Mouse (Mus musculus): ENCODE measurements around the gene Nos2. TPM values are rescaled to one million over a fixed set of nuclear protein-coding genes. Genes with fewer than 3 reads are reported as not detected.

Gene Nos2
- polyA plus RNA-seq, 1 experiment from 2014 or later: 1.6 TPM

GRCm38 (mm10) chr11:78922678-78923407 is 2.3 kb downstream of the Nos2 start:
- no peaks in the 10 kb centered on the region for H3K36me3 ChIP-seq
- H3K4me3 ChIP-seq: no peak overlapping the region
- H3K9ac ChIP-seq: no peak overlapping the region
- WGBS: 37% methylated on average over 8 of the region's 8 CpGs
- no peak overlapping the region for H3K27ac ChIP-seq
- ATAC-seq (replicated peaks; ENCODE audit: insufficient number of reproducible peaks, insufficient read depth, low FRiP score, low read depth): no peak
- H3K4me2 ChIP-seq: no peak overlapping the region
- peaks cover 47% of the 10 kb centered on the region for H3K27me3 ChIP-seq
- no peaks in the 10 kb centered on the region for H3K9me3 ChIP-seq (replicated peaks)
- H3K4me1 ChIP-seq (replicated peaks): peaks cover 14% of the 10 kb centered on the region

GRCm38 (mm10) chr11:78924111-78924510 is 3.5 kb downstream of the Nos2 start:
- Histone ChIP-seq H3K4me1 (replicated peaks) (peaks cover 16% of the 10 kb centered on the region), H3K36me3 (no peaks in the 10 kb centered on the region), H3K4me2 (peak overlapping the region; percentile 78), H3K9me3 (replicated peaks) (no peaks in the 10 kb centered on the region), H3K27me3 (peaks cover 51% of the 10 kb centered on the region), H3K27ac (no peak overlapping the region), H3K4me3 (no peak overlapping the region), H3K9ac (no peak overlapping the region)
- ATAC-seq (replicated peaks; ENCODE audit: insufficient number of reproducible peaks, insufficient read depth, low FRiP score, low read depth): no peak
- WGBS: 12% methylated on average over 9 of the region's 9 CpGs

- Histone ChIP-seq H3K27me3 (peaks cover 51% of the 10 kb centered on the region), H3K4me1 (replicated peaks) (peaks cover 22% of the 10 kb centered on the region), H3K4me3 (peak overlapping the region; percentile 50), H3K9me3 (replicated peaks) (no peaks in the 10 kb centered on the region), H3K9ac (peak overlapping the region; percentile 46; the same call in 1 of the 2 replicates), H3K4me2 (peak overlapping the region; percentile 78), H3K36me3 (no peaks in the 10 kb centered on the region), H3K27ac (no peak overlapping the region)
- no peak; the same call in 1 of the 2 replicates for ATAC-seq (replicated peaks; ENCODE audit: insufficient number of reproducible peaks, insufficient read depth, low FRiP score, low read depth)
- WGBS: under 1% methylated on average over 37 of the region's 37 CpGs
Observed at GRCm38 (mm10) chr11:78924916-78925315, 4.3 kb downstream of the Nos2 start.

GRCm38 (mm10) chr11:78929345-78929744 is 8.8 kb downstream of the Nos2 start:
- peak; percentile 79 for ATAC-seq (replicated peaks; ENCODE audit: insufficient number of reproducible peaks, insufficient read depth, low FRiP score, low read depth)
- WGBS: 19% methylated on average over 5 of the region's 5 CpGs
- peaks cover 36% of the 10 kb centered on the region for H3K27me3 ChIP-seq

DNA sequence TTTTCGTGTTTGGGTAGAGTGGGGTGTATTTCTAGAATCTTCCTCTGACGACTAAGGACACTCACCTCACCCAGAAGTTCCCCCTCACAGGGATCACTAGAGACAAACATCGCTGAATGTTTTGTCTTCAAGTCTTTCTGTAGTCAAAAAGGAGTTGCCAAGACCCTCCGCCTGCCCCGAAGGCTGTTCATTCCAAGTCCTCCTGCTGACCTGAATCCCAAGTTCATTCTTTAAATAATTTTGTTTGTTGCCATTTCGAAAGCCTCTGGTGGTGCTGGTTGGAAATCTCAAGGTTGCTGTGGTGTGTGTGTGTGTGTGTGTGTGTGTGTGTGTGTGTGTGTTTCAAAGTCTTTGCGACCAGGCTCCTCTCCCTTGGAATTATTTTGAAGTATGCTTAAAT is 13.7 kb downstream of the Nos2 start:
- WGBS: 82% methylated on average over 7 of the region's 7 CpGs
- ATAC-seq (replicated peaks; ENCODE audit: insufficient number of reproducible peaks, insufficient read depth, low FRiP score, low read depth): no peak

More at GRCm38 (mm10) chr11:78929345-78929744, 8.8 kb downstream of the Nos2 start:
- Histone ChIP-seq H3K9me3 (replicated peaks) (no peaks in the 10 kb centered on the region), H3K9ac (no peak overlapping the region), H3K4me3 (no peak overlapping the region), H3K4me2 (no peak overlapping the region), H3K4me1 (replicated peaks) (peaks cover 17% of the 10 kb centered on the region), H3K36me3 (no peaks in the 10 kb centered on the region), H3K27ac (no peak overlapping the region)

DNA sequence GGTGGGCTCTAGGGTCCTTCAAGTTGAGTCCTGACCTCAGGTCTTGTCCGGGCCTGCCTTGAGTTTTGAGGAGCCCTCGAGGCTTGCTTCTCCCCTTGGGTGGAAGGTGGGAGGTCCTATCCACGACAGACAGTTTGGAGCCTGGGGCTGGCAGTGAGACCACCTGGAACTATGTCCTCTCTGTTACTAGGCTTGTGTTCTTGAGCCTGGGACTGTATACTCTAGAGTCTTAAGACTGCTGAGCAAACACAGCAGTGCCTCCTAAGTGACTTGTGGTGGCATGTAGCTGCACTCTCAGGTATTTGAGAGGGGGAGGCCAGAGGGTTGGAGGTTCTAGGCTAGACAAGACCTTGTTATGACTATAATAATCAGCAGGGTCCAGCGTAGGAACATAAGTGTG is 14.1 kb downstream of the Nos2 start:
- Histone ChIP-seq H3K4me2 (no peak overlapping the region), H3K4me1 (replicated peaks) (no peaks in the 10 kb centered on the region), H3K27ac (0 out of 2 replicates have a peak overlapping the region, but pooled peaks have one; percentile 16), H3K4me3 (no peak overlapping the region), H3K9me3 (replicated peaks) (no peaks in the 10 kb centered on the region), H3K36me3 (no peaks in the 10 kb centered on the region), H3K9ac (no peak overlapping the region), H3K27me3 (0 out of 2 replicates have a peak, but pooled peaks cover 5% of the 10 kb centered on the region)
- no peak for ATAC-seq (replicated peaks; ENCODE audit: insufficient number of reproducible peaks, insufficient read depth, low FRiP score, low read depth)
- WGBS: 77% methylated on average over 4 of the region's 4 CpGs

More for the DNA sequence above, 13.7 kb downstream of the Nos2 start:
- Histone ChIP-seq H3K27me3 (0 out of 2 replicates have a peak, but pooled peaks cover 5% of the 10 kb centered on the region), H3K4me3 (no peak overlapping the region), H3K9ac (no peak overlapping the region), H3K36me3 (no peaks in the 10 kb centered on the region), H3K27ac (0 out of 2 replicates have a peak overlapping the region, but pooled peaks have one; percentile 16), H3K4me2 (no peak overlapping the region), H3K4me1 (replicated peaks) (peaks cover 4% of the 10 kb centered on the region), H3K9me3 (replicated peaks) (no peaks in the 10 kb centered on the region)

DNA sequence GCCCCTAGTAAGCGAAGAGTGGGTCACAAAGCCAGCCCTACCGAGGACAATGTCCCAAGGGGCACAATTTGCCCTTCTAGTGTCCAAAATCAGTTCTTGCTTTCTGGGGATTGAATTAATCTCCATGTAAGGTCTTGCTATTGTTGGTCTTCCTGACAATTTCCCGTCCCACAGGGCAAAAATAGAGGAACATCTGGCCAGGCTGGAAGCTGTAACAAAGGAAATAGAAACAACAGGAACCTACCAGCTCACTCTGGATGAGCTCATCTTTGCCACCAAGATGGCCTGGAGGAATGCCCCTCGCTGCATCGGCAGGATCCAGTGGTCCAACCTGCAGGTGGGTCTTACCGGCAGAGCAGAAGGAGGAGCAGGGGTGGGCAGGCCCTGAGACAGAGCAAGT is 14.6 kb downstream of the Nos2 start:
- ATAC-seq (replicated peaks; ENCODE audit: insufficient number of reproducible peaks, insufficient read depth, low FRiP score, low read depth): no peak
- Histone ChIP-seq H3K4me1 (replicated peaks) (no peaks in the 10 kb centered on the region), H3K9me3 (replicated peaks) (no peaks in the 10 kb centered on the region), H3K9ac (no peak overlapping the region), H3K4me3 (no peak overlapping the region), H3K4me2 (no peak overlapping the region), H3K36me3 (no peaks in the 10 kb centered on the region), H3K27me3 (0 out of 2 replicates have a peak, but pooled peaks cover 5% of the 10 kb centered on the region), H3K27ac (no peak overlapping the region)
- 75% methylated on average over 6 of the region's 6 CpGs for WGBS

GRCm38 (mm10) chr11:78943083-78943482 is 22.5 kb downstream of the Nos2 start:
- H3K4me2 ChIP-seq: no peak overlapping the region
- H3K9ac ChIP-seq: no peak overlapping the region
- ATAC-seq (replicated peaks; ENCODE audit: insufficient number of reproducible peaks, insufficient read depth, low FRiP score, low read depth): no peak
- no peak overlapping the region for H3K4me3 ChIP-seq
- WGBS: 87% methylated on average over 1 of the region's 1 CpGs
- no peaks in the 10 kb centered on the region for H3K4me1 ChIP-seq (replicated peaks)
- no peaks in the 10 kb centered on the region for H3K9me3 ChIP-seq (replicated peaks)
- H3K27me3 ChIP-seq: no peaks in the 10 kb centered on the region
- no peak overlapping the region for H3K27ac ChIP-seq
- no peaks in the 10 kb centered on the region for H3K36me3 ChIP-seq

DNA sequence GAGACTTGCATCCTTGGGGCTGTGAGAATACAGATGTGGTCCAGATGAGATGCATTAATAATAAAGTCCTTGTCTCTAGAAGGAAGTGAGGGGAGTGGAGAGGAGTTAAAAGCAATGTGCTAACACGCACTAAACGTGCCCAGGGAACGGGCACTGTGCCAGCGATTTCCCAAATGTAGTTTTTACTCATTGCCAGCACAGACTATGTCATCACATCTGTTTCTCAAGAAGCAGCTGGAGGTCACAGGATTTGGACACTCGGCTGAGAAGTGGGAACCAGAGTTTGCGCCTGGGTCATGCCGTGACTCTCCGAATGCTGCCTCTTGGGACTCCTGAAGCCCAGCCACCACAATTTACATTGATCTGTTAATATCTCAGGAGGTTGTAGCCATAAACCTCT is 29.8 kb downstream of the Nos2 start:
- Histone ChIP-seq H3K4me2 (no peak overlapping the region), H3K4me1 (replicated peaks) (no peaks in the 10 kb centered on the region), H3K9ac (no peak overlapping the region), H3K4me3 (no peak overlapping the region), H3K27ac (no peak overlapping the region), H3K9me3 (replicated peaks) (no peaks in the 10 kb centered on the region), H3K36me3 (no peaks in the 10 kb centered on the region), H3K27me3 (peaks cover 40% of the 10 kb centered on the region)
- ATAC-seq (replicated peaks; ENCODE audit: insufficient number of reproducible peaks, insufficient read depth, low FRiP score, low read depth): no peak
- WGBS: 62% methylated on average over 8 of the region's 8 CpGs

DNA sequence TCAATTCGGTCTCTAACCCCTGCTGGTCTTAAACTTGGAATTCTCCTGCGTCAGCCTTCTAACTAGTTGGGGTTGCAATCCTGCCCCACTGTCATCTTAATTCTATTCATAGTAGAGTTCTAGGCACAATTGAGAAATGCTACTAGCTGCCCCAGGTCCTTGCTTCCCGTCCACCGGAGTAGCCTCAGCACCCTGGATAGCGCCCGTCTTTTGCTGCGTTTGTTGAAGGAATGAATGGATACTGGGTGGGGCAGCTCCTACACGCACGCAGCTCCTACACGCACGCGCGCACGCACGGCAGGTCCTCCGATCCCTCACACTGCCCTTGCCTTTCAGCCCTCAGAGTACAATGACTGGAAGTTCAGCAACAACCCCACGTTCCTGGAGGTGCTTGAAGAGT is 31.9 kb downstream of the Nos2 start:
- no peak for ATAC-seq (replicated peaks; ENCODE audit: insufficient number of reproducible peaks, insufficient read depth, low FRiP score, low read depth)
- 7% methylated on average over 17 of the region's 17 CpGs for WGBS
- Histone ChIP-seq H3K4me3 (no peak overlapping the region), H3K4me1 (replicated peaks) (no peaks in the 10 kb centered on the region), H3K4me2 (no peak overlapping the region), H3K27me3 (peaks cover 46% of the 10 kb centered on the region), H3K9ac (no peak overlapping the region), H3K27ac (no peak overlapping the region), H3K9me3 (replicated peaks) (no peaks in the 10 kb centered on the region), H3K36me3 (no peaks in the 10 kb centered on the region)

- peaks cover 41% of the 10 kb centered on the region for H3K27me3 ChIP-seq
Observed at GRCm38 (mm10) chr11:78956260-78956659, 35.7 kb downstream of the Nos2 start.

DNA sequence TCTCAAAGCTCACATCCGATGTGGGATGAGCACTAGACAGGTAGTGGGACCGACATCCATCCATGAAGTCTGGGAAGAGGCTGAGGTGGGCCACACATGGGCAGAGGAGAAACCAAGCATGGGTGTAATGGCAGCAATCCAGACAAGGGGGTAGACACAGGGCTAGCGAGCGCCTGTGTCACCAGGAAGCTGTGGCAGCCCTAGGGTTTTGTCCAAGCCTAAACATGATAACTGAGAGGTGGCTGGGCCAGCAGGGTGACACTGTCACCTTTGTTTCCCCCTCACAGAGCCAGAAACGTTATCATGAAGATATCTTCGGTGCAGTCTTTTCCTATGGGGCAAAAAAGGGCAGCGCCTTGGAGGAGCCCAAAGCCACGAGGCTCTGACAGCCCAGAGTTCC is 38.8 kb downstream of the Nos2 start:
- no peak overlapping the region for H3K4me3 ChIP-seq
- 51% methylated on average over 8 of the region's 8 CpGs for WGBS
- H3K4me1 ChIP-seq (replicated peaks): no peaks in the 10 kb centered on the region
- H3K4me2 ChIP-seq: no peak overlapping the region
- H3K36me3 ChIP-seq: no peaks in the 10 kb centered on the region
- no peaks in the 10 kb centered on the region for H3K9me3 ChIP-seq (replicated peaks)
- ATAC-seq (replicated peaks; ENCODE audit: insufficient number of reproducible peaks, insufficient read depth, low FRiP score, low read depth): no peak
- H3K9ac ChIP-seq: no peak overlapping the region
- peaks cover 14% of the 10 kb centered on the region for H3K27me3 ChIP-seq
- no peak overlapping the region for H3K27ac ChIP-seq

More at GRCm38 (mm10) chr11:78956260-78956659, 35.7 kb downstream of the Nos2 start:
- Histone ChIP-seq H3K9ac (no peak overlapping the region), H3K4me3 (no peak overlapping the region), H3K27ac (no peak overlapping the region), H3K36me3 (no peaks in the 10 kb centered on the region), H3K4me2 (no peak overlapping the region), H3K9me3 (replicated peaks) (no peaks in the 10 kb centered on the region), H3K4me1 (replicated peaks) (no peaks in the 10 kb centered on the region)
- WGBS: 5% methylated on average over 7 of the region's 7 CpGs
- ATAC-seq (replicated peaks; ENCODE audit: insufficient number of reproducible peaks, insufficient read depth, low FRiP score, low read depth): no peak

All from heart, embryonic 15.5 days (tissue).